Mouse (Mus musculus) heart, adult 11 months (tissue): Measurements from ENCODE around the gene Syn3.

Experiments
- DNase-seq: peaks from one replicate; pipeline ENCODE4 v3.0.0; 2022

Syn3 gene

GRCm38 (mm10) chr10:86303495-86303876 lies 195.2 kb downstream of the Syn3 start:
- peak; percentile 96 for DNase-seq

GRCm38 (mm10) chr10:86302761-86303494 lies 195.8 kb downstream of the Syn3 start:
- peak; percentile 98 for DNase-seq

- DNase-seq: no peak
These were observed 196.4 kb downstream of the Syn3 start for GRCm38 (mm10) chr10:86302318-86302648.

GRCm38 (mm10) chr10:86301593-86302317 lies 196.9 kb downstream of the Syn3 start:
- DNase-seq: peak; percentile 96

DNA sequence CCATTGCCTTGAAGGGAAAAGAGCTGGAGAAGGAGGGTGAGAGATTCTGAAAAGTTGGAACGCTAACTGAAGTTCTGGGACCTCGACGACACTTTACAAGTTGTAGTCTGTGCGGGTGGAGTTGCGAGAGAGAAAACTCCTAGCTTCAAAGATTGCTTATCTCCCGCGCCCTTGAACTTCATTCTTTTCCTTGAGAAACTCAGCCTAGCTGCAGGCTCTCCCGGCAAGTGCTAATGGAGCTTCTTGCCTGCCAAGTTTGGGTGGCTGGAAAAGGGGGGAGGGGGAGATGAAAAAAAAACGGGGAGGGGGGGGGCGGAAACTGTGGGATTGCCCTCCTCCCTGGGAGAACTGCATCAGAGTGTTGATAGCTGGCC lies 197.6 kb downstream of the Syn3 start:
- DNase-seq: no peak

DNA sequence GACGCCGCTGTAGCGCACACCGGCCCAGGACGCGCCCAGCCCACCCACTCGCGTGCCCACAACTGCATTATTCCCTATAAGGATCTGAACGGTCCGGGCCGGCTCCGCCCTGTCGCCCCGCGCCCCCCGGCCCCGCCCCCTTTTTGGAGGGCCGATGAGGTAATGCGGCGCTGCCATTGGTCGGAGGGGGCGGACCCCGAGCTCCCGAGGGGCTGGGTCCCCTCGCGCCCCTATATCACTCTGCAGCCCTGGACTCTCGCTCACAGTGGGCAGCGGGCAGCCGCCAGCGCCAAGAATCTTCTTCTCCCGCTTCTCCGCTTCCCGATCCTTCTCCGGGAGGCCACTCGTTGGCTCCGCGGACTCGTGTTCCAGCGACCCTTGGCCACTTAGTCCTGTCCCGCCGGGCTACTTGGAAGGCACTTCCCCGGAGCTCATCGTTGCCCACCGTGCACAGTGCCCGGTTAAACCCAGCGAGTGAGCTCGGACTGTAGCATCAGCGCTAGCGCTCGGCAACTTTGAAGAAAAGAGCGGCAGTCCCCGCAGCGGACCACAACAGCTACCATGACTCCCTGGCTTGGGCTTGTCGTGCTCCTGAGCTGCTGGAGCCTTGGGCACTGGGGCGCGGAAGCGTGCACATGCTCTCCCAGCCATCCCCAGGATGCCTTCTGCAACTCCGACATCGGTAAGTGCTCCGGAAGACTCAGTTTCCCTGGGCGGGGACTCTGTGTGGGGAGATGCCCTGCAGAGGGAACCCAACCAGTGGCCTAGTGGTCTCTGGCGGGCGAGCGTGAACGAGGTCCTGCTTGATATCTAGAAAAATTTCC lies 198.2 kb downstream of the Syn3 start, which contains the start of gene Timp3:
Timp3 (plus strand) TSS at position 80 of the 824 bp plus-strand sequence.
- DNase-seq: peak; percentile 99

- peak; percentile 93 for DNase-seq
These were observed 198.9 kb downstream of the Syn3 start for GRCm38 (mm10) chr10:86299795-86300194.

- no peak for DNase-seq
These were observed 200.4 kb downstream of the Syn3 start for GRCm38 (mm10) chr10:86298326-86298725.

GRCm38 (mm10) chr10:86297307-86297706 lies 201.4 kb downstream of the Syn3 start:
- DNase-seq: no peak

DNA sequence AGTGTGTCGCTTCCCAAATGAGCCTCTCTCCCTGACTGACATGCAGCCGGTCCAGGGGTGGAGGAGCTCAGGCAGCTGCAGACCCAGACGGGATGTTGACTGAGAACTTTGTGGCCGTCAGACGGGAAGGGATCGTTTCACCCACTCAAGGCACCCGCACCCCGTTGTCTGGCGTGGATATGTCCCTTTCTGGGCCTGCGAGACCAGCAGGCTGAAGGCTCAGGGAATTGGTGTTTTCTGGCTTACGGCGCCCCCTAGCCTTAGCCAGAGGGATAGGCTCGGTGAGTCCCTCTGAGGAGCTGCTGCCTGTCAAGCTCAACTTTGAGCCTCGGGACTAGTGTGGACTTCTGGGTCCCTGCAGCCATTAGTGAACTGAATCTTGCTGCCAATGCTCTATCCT lies 202.6 kb downstream of the Syn3 start:
- DNase-seq: peak; percentile 98

- DNase-seq: no peak
These were observed 203.1 kb downstream of the Syn3 start for GRCm38 (mm10) chr10:86295454-86296098.

DNA sequence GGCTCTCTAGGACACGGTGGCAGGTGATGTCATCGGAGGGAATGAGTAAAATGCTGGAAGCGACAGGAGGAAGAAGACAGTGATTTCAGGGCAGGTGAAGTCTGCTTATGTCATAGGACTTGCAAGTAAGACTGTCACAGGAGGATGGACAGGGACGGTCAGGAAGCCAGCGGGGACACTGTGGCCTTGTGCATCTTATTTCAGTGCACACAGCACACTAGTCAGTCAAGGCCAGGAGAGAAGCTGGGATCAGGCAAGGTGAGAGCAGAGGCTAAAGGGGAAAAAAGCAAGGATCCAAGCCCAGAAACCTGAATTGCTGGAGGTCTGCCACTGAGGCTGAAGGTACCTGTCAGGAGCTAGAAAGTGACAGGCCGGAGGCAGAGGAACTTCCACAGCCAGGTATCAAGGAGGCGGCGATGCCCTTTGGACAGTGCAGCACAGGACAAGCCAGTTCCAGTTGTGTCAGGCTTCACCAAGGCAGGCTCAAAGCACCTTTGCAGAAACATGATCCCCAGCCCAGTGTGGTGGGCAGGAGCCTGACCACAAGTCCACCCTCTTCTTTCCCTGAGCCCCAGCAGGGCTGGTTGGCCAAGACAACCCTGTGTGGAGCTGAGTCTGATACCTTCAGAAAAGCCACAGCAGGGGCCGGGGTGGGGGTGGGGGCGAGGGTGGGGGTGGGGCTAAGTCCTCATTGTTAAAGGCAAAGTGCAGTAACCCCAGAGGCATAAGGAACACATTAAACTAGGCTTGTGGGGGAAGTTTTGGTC lies 203.9 kb downstream of the Syn3 start:
- DNase-seq: no peak

DNA sequence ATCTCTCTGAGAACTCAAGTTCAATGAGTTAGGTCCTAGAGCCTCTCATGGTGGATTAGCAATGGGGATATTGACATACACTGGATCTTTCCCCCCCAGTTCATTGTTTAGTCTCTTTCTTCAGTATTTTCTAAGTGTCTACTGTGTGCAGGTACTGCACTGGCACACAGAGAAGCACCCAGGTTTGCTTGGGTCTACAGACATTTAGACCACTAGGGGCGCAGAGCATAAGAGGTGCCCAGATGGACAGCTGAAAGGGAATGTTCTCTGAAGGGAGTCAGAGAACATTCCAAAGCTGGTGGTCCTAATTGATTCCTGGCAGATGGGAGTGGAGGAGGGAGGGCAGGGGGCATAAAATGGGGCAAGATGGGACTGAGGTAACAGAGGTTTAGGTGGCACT lies 204.8 kb downstream of the Syn3 start:
- no peak for DNase-seq

DNA sequence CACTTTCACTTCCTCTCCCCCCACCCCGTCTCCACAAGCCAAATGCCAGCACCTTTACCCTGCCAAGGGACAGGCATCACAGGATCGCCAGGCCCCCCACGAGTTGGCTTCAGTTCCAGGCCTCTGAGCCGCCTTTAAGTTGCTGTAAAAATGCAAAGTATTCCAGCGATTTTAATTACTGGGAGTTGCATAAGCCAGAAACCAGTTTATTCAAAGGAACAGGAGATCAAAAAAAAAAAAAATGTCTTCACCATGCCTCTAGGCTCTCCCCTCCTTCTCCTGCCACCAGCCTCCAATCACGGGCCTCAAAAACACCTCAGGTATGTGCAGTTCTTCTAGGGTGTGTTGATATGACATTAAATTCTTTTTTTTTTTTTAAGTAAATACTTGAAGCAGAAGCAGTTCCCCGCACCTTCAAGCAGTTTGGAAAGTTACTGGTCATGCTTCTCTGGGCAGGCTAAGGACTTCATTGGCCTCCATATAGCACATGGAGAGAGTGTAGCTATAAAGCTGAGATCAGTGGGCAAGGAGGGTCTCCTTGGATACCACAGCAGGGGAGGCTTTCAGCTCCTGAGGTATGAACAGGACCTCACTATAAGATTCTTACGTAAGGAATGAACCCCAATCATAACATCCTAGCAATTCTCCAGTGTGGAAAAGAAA lies 208.5 kb downstream of the Syn3 start:
- DNase-seq: peak; percentile 93

DNA sequence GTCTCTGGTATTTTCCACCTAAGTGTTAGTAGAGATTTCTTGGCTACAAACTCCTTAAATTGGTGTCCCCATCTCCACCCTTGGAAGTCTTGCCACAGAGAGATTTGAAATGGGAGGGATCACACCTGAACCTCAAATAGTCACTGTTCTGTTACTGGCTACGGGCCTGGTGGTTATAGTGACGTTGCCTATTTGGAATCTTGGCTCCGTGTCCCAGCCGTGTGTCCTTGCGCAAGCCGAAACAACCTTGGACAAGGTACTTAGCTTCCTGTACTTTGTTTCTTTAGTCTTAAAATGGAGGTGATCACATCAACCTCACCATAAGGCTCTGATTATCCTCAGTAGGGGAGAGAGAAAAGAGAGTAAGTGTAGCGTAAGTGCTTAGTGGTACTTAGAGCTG lies 212.2 kb downstream of the Syn3 start:
- no peak for DNase-seq

DNA sequence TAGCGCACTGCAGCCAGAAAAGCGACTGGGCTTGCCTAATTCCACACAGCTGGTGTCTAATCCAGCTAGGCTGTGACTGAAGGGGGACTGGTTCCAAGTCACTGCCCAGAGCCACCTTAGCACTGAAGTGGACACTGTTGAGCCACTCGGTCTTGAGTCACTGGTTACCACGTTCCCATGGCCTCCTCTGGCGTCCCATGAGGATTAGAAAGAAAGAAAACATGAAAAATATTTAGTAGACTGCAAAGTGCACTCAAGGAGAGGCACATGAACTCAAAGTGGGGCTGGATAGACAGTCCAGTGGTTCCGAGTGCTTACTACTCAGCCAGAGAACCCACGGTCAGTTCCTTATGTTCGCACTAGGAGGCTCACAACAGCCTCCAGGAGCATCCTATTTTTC lies 217.5 kb downstream of the Syn3 start:
- DNase-seq: peak; percentile 96

GRCm38 (mm10) chr10:86279579-86280168 lies 219.0 kb downstream of the Syn3 start:
- DNase-seq: no peak

- peak; percentile 84 for DNase-seq
These were observed 220.2 kb downstream of the Syn3 start for GRCm38 (mm10) chr10:86278481-86278880.

- DNase-seq: no peak
These were observed 221.4 kb downstream of the Syn3 start for GRCm38 (mm10) chr10:86277327-86277726.

DNA sequence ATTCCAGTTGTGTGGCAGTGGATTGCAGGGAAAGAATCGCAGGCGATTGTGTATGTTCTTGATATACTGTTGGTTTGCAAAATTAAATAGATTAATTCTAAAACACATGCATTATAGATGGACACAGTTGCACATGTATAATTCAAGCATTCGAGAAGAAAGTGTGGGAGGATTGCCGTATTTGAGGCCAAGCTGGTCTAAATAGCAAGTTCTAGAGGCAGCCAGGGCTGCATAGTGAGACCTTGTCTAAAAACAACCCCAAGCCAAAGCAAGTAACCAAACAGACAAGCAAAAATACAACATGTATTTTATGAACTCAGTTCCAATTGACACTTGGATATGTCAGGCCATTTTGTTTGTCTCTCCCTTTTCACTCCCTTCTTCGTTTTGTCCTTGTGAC lies 223.1 kb downstream of the Syn3 start:
- peak; percentile 78 for DNase-seq
